Mouse (Mus musculus): ENCODE measurements around the gene Llgl2. TPM values are rescaled to one million over a fixed set of nuclear protein-coding genes. Genes with fewer than 3 reads are reported as not detected.
A peak's percentile ranks its signal among the peaks of the same experiment; 100 is the strongest.

Gene Llgl2
- polyA plus RNA-seq, 1 experiment from 2014 or later, result 2.5 TPM

DNA sequence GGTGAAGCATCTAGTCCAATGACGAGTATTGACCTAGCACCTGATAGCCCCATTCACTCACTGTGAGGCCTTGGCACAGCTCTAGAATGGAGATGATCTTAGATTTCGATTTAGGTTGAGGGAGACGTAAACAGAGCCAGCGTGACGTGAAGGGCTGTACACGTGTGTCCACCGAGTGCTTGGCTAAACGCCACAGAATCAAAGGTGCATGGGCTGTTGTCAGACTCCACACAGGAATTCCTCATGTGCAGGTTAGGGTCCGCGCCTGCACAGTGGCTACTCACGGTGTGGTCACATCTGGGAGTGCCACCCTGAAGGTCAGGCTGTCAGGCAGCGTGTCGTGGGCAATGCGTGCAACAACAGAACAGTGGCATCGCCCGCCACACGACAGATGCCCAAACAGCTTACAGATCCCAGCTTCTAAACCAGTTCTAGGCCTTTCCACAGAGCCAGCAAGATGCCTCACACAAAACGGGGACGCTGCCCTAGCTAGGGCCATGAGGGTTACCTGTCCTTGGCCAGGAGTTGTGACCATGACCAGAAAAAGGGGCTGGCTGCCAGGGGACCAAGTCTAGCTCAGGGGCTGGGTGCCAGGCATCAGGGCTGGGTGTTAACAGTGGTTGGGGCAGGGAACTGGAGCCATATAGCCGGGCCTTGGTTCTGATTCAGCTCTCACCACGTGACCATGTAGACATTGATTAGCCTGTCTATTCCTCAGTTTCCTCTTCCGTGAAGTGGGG lies 13.9 kb downstream of the Llgl2 start:
- H3K9ac ChIP-seq (ENCODE audit: low read length), result no peak overlapping the region
- DNase-seq (ENCODE audit: low spot score, missing footprints) (peak; percentile 80), ATAC-seq (ENCODE audit: low FRiP score) (no peak)
- H3K4me3 ChIP-seq (ENCODE audit: low read depth, low read length), result no peak overlapping the region
- H3K27me3 ChIP-seq (ENCODE audit: control insufficient read depth, insufficient read depth, low read length), result no peaks in the 10 kb centered on the region
- peaks cover 7% of the 10 kb centered on the region; the same call in 1 of the 2 replicates for H3K4me1 ChIP-seq (ENCODE audit: control insufficient read depth, insufficient read depth, low read length)
- no peaks in the 10 kb centered on the region for H3K9me3 ChIP-seq (ENCODE audit: control insufficient read depth, low read length)
- H3K27ac ChIP-seq (ENCODE audit: low read depth, low read length), result no peak overlapping the region
- no peak overlapping the region for H3K4me2 ChIP-seq
- H3K36me3 ChIP-seq (ENCODE audit: control insufficient read depth, insufficient read depth, low read length), result no peaks in the 10 kb centered on the region
- 92% methylated on average over 22 of the region's 22 CpGs for WGBS

DNA sequence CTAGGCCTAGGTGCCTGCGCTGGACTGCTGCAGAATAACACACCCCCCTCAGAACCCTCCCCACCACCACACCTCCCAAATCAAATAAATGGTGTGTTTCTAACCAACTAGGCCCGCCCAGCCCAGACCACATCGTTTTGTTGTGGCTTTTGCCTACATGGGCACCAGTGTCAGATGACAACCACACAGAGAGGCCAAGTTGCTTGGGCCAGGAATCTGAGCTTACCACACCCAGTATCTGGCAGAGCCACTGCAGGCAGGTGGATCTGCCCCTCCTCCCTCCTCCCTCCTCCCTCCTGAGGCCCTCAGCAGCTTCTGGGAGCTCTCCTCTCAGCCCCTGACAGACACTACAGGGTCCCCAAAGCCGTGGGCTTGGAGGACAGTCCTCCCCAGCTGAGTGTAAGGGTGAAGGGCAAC lies 15.1 kb downstream of the Llgl2 start:
- H3K4me1 ChIP-seq (ENCODE audit: control insufficient read depth, insufficient read depth, low read length), result no peaks in the 10 kb centered on the region
- no peak overlapping the region for H3K27ac ChIP-seq (ENCODE audit: low read depth, low read length)
- 51% methylated on average over 4 of the region's 4 CpGs for WGBS
- H3K9ac ChIP-seq (ENCODE audit: low read length), result no peak overlapping the region
- DNase-seq (ENCODE audit: low spot score, missing footprints) (peak; percentile 76), ATAC-seq (ENCODE audit: low FRiP score) (no peak)
- no peaks in the 10 kb centered on the region for H3K9me3 ChIP-seq (ENCODE audit: control insufficient read depth, low read length)
- H3K27me3 ChIP-seq (ENCODE audit: control insufficient read depth, insufficient read depth, low read length), result no peaks in the 10 kb centered on the region
- no peak overlapping the region for H3K4me3 ChIP-seq (ENCODE audit: low read depth, low read length)
- H3K36me3 ChIP-seq (ENCODE audit: control insufficient read depth, insufficient read depth, low read length), result no peaks in the 10 kb centered on the region
- no peak overlapping the region for H3K4me2 ChIP-seq

- no peaks in the 10 kb centered on the region for H3K27me3 ChIP-seq (ENCODE audit: control insufficient read depth, insufficient read depth, low read length)
- no peak overlapping the region for H3K9ac ChIP-seq (ENCODE audit: low read length)
- DNase-seq (ENCODE audit: low spot score, missing footprints), result no peak
- H3K36me3 ChIP-seq (ENCODE audit: control insufficient read depth, insufficient read depth, low read length), result no peaks in the 10 kb centered on the region
- H3K27ac ChIP-seq (ENCODE audit: low read depth, low read length), result no peak overlapping the region
- ATAC-seq (ENCODE audit: low FRiP score), result no peak
- WGBS, result 64% methylated on average over 3 of the region's 3 CpGs
- no peaks in the 10 kb centered on the region for H3K9me3 ChIP-seq (ENCODE audit: control insufficient read depth, low read length)
- H3K4me1 ChIP-seq (ENCODE audit: control insufficient read depth, insufficient read depth, low read length), result no peaks in the 10 kb centered on the region
- no peak overlapping the region for H3K4me3 ChIP-seq (ENCODE audit: low read depth, low read length)
- H3K4me2 ChIP-seq, result no peak overlapping the region
Observed at GRCm38 (mm10) chr11:115839732-115840131, 15.9 kb downstream of the Llgl2 start.

DNA sequence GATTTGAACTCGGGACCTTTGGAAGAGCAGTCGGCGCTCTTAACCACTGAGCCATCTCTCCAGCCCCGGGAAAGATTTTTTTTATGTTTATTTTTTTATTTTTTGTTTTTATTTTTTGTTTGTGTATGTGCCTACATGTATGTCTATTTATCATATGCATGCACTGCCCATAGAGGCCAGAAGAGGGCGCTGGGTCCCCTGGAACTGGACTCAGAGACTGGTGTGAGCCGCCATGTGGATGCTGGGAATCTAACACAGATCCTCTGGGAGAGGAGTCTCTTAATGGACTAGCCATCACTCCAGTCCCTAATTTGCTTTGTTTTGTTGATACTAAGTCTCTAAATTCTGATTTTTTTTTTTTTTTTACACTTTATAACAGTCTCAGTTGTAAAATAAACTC lies 17.2 kb downstream of the Llgl2 start:
- no peaks in the 10 kb centered on the region for H3K27me3 ChIP-seq (ENCODE audit: control insufficient read depth, insufficient read depth, low read length)
- H3K9ac ChIP-seq (ENCODE audit: low read length), result no peak overlapping the region
- no peak overlapping the region for H3K4me3 ChIP-seq (ENCODE audit: low read depth, low read length)
- DNase-seq (ENCODE audit: low spot score, missing footprints) (no peak), ATAC-seq (ENCODE audit: low FRiP score) (no peak)
- H3K27ac ChIP-seq (ENCODE audit: low read depth, low read length), result no peak overlapping the region
- 86% methylated on average over 6 of the region's 6 CpGs for WGBS
- no peaks in the 10 kb centered on the region for H3K4me1 ChIP-seq (ENCODE audit: control insufficient read depth, insufficient read depth, low read length)
- H3K36me3 ChIP-seq (ENCODE audit: control insufficient read depth, insufficient read depth, low read length), result no peaks in the 10 kb centered on the region
- no peak overlapping the region for H3K4me2 ChIP-seq
- no peaks in the 10 kb centered on the region for H3K9me3 ChIP-seq (ENCODE audit: control insufficient read depth, low read length)

DNA sequence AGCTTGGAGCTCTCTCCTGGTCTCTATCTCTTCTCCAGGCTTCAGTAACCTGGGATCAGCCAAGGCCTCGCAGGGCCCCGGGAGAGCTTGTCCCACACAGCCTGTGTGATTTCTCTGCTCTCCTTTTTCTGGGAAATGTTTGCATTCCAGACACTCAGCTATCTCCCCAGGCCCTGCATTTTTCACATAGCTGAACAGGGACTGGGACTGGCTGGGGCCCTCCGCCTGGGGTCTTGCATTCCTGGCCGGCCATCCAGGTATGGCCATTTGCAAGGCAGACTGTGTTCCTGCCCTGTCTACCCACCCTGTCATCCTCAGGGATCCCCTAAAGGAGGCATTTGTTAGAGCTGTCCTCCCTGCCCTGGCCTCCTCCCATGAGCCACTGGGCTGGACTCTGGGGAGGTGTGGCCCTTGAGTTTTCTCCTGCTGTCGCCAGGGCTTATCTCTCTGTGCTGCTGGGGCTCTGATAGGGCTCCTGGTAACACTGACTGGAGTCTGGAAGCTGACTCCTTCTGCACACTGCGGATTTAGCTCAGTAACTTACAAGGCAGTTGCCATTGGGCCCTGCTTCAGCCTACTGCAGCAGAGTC lies 18.2 kb downstream of the Llgl2 start:
- no peak for ATAC-seq (ENCODE audit: low FRiP score)
- Histone ChIP-seq H3K9me3 (ENCODE audit: control insufficient read depth, low read length) (no peaks in the 10 kb centered on the region), H3K4me2 (no peak overlapping the region), H3K9ac (ENCODE audit: low read length) (no peak overlapping the region), H3K27ac (ENCODE audit: low read depth, low read length) (no peak overlapping the region), H3K27me3 (ENCODE audit: control insufficient read depth, insufficient read depth, low read length) (no peaks in the 10 kb centered on the region), H3K36me3 (ENCODE audit: control insufficient read depth, insufficient read depth, low read length) (no peaks in the 10 kb centered on the region), H3K4me3 (ENCODE audit: low read depth, low read length) (no peak overlapping the region), H3K4me1 (ENCODE audit: control insufficient read depth, insufficient read depth, low read length) (no peaks in the 10 kb centered on the region)
- WGBS, result 27% methylated on average over 6 of the region's 6 CpGs
- no peak for DNase-seq (ENCODE audit: low spot score, missing footprints)

- DNase-seq (ENCODE audit: low spot score, missing footprints) (no peak), ATAC-seq (ENCODE audit: low FRiP score) (no peak)
- no peaks in the 10 kb centered on the region for H3K36me3 ChIP-seq (ENCODE audit: control insufficient read depth, insufficient read depth, low read length)
- H3K9ac ChIP-seq (ENCODE audit: low read length), result no peak overlapping the region
- no peak overlapping the region for H3K4me2 ChIP-seq
- H3K4me3 ChIP-seq (ENCODE audit: low read depth, low read length), result no peak overlapping the region
- H3K9me3 ChIP-seq (ENCODE audit: control insufficient read depth, low read length), result no peaks in the 10 kb centered on the region
- H3K27me3 ChIP-seq (ENCODE audit: control insufficient read depth, insufficient read depth, low read length), result no peaks in the 10 kb centered on the region
- H3K4me1 ChIP-seq (ENCODE audit: control insufficient read depth, insufficient read depth, low read length), result no peaks in the 10 kb centered on the region
- H3K27ac ChIP-seq (ENCODE audit: low read depth, low read length), result no peak overlapping the region
- 78% methylated on average over 14 of the region's 14 CpGs for WGBS
Observed at GRCm38 (mm10) chr11:115843141-115843890, 19.5 kb downstream of the Llgl2 start.

DNA sequence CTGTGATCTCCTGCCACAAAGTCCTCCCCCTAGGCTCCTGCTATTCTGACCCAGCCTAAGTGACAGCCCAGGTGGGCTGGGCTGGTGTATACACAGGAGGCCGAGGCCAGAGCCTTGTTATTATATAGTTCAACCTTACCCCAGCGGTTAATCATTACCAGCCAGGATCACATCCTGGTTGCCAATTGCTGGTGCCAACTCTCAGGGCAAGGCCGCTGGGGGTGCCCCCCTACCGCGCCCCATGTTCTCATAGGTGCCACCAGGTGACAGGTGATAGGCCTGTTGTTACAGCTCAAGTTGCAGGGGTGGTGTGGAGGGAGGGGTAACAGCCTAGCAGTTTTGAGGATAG lies 20.0 kb downstream of the Llgl2 start:
- H3K36me3 ChIP-seq (ENCODE audit: control insufficient read depth, insufficient read depth, low read length), result no peaks in the 10 kb centered on the region
- no peak for ATAC-seq (ENCODE audit: low FRiP score)
- no peaks in the 10 kb centered on the region for H3K27me3 ChIP-seq (ENCODE audit: control insufficient read depth, insufficient read depth, low read length)
- WGBS, result 85% methylated on average over 5 of the region's 5 CpGs
- no peak overlapping the region for H3K4me3 ChIP-seq (ENCODE audit: low read depth, low read length)
- H3K9ac ChIP-seq (ENCODE audit: low read length), result no peak overlapping the region
- DNase-seq (ENCODE audit: low spot score, missing footprints), result no peak
- H3K4me1 ChIP-seq (ENCODE audit: control insufficient read depth, insufficient read depth, low read length), result no peaks in the 10 kb centered on the region
- no peak overlapping the region for H3K27ac ChIP-seq (ENCODE audit: low read depth, low read length)
- no peak overlapping the region for H3K4me2 ChIP-seq
- no peaks in the 10 kb centered on the region for H3K9me3 ChIP-seq (ENCODE audit: control insufficient read depth, low read length)

- H3K27ac ChIP-seq (ENCODE audit: low read depth, low read length), result no peak overlapping the region
- no peaks in the 10 kb centered on the region for H3K9me3 ChIP-seq (ENCODE audit: control insufficient read depth, low read length)
- DNase-seq (ENCODE audit: low spot score, missing footprints) (no peak), ATAC-seq (ENCODE audit: low FRiP score) (no peak)
- no peak overlapping the region for H3K4me2 ChIP-seq
- H3K27me3 ChIP-seq (ENCODE audit: control insufficient read depth, insufficient read depth, low read length), result no peaks in the 10 kb centered on the region
- H3K4me1 ChIP-seq (ENCODE audit: control insufficient read depth, insufficient read depth, low read length), result no peaks in the 10 kb centered on the region
- H3K4me3 ChIP-seq (ENCODE audit: low read depth, low read length), result no peak overlapping the region
- H3K36me3 ChIP-seq (ENCODE audit: control insufficient read depth, insufficient read depth, low read length), result no peaks in the 10 kb centered on the region
- no peak overlapping the region for H3K9ac ChIP-seq (ENCODE audit: low read length)
- WGBS, result 72% methylated on average over 8 of the region's 8 CpGs
Observed at GRCm38 (mm10) chr11:115844240-115844639, 20.4 kb downstream of the Llgl2 start.

DNA sequence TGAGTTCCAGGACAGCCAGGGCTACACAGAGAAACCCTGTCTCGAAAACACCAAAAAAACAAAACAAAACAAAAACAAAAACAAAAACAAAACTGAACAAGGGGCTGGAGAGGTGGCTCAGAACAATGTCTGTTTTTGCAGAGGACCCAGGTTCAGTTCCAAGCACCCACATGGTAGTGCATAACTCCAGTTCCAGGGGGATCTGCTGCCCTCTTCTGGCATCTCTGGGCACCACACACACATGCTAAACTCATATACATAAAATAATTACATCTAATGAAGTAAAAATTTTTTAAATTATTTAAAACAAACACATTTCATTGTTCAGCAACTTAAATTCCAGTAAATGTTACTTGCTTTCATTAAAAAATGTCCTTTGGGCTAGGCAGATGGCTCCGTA lies 22.0 kb downstream of the Llgl2 start:
- Histone ChIP-seq H3K36me3 (ENCODE audit: control insufficient read depth, insufficient read depth, low read length) (no peaks in the 10 kb centered on the region), H3K27ac (ENCODE audit: low read depth, low read length) (no peak overlapping the region), H3K9me3 (ENCODE audit: control insufficient read depth, low read length) (no peaks in the 10 kb centered on the region), H3K9ac (ENCODE audit: low read length) (no peak overlapping the region), H3K4me2 (no peak overlapping the region), H3K27me3 (ENCODE audit: control insufficient read depth, insufficient read depth, low read length) (no peaks in the 10 kb centered on the region), H3K4me1 (ENCODE audit: control insufficient read depth, insufficient read depth, low read length) (no peaks in the 10 kb centered on the region), H3K4me3 (ENCODE audit: low read depth, low read length) (no peak overlapping the region)
- no peak for DNase-seq (ENCODE audit: low spot score, missing footprints)
- 92% methylated on average over 2 of the region's 2 CpGs for WGBS
- ATAC-seq (ENCODE audit: low FRiP score), result no peak

All from midbrain, embryonic 11.5 days (tissue).